Mouse (Mus musculus) telencephalon, adult 2 months (tissue): Measurements from ENCODE around the gene Calm5.
"Not testable (repeated sequence)": the region's sequence is repeated elsewhere in the genome, so short reads cannot be mapped to it uniquely, and the experiment has no call there.

Source experiments
- DNase-seq: peaks from one replicate; pipeline ENCODE4 v3.0.0-alpha.2; 2011; ENCODE audit warnings: low read depth, low spot score

Gene Calm5

DNA sequence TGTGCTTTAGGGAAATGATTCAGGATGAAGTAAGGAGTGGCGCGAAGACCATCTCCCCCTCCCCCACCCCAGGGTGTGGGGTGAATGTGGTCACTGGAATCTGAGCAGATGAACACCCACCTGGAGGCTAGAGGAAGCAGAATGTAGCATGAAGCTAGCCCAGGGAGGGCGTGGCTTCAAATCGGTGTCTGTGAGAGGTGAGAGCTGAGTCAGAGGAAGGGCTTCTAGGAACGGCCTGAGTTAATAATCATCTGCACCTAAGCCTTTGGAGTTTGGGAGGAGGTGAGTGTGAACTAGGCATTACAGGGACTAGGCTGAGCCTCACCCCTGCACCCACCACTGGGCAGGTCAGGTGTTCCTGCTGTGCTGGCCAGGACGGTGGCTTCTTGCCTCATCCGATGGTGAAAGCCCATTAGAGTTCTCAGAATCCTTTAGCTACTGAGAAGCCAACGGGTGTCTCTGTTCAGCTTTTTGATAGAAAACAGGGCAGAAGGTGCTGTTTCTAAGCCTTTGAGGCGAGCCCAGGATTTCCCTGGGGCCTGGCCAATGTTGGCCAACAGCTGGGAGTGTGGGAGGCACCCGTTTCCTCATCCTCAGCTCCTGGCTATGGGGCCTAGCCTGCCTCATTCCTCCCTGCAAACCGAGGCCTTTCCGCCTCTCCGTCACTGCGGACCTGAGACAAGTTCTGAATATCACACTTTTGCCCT, 11.8 kb downstream of the Calm5 start:
- no peak for DNase-seq

DNA sequence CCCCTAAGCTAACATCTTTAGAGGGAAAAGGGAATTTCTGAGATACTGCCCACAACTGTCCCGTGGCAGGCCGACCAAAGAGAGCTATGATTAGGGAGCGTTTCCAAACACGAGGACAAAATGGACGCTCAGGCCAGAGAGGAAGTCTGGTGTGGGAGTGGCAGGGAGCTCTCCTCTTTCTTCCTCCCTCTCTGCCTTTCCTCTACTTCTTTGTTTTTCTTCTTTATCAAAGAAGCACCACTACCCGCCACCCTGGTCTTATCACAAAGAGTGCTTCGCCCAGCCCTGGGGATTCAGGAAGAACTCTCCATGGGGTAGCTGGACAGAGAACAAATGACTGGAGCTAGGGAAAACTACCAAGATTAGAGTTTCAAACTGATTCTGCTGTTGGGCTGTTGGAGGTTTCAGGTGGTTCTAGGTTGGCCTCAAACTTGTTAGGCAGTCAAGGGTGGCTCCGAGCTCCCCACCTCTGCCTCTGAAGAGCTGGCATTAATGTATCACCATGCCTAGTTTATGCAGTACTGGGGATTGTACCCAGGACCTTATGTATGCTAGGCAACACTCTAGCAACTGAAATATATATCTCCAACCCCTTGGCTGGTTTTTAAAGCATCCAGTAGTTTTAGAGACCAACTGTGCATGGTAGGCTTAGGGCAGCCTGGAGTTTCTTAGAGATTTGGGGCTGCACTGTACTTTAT, 12.5 kb downstream of the Calm5 start:
- DNase-seq = no peak

DNA sequence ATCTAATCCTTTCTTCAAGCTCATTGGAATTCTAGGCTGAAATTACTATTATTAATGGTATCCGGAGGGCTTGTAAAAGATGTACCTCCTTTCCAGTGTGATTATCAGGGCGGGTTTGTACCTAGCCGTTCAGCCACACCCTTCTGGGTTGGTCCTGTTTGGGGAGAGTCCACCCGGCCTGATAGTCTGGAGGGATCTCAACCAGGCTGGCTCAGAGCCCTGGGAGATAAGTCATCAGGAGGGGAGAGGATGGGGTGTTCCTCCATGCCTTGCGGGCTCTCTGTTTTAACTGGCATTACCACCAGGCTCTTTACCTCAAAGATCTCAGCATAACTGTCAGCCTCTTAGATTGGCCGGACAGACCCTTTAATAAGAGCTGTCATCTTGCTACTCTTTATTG, 13.2 kb downstream of the Calm5 start:
- no peak for DNase-seq

DNA sequence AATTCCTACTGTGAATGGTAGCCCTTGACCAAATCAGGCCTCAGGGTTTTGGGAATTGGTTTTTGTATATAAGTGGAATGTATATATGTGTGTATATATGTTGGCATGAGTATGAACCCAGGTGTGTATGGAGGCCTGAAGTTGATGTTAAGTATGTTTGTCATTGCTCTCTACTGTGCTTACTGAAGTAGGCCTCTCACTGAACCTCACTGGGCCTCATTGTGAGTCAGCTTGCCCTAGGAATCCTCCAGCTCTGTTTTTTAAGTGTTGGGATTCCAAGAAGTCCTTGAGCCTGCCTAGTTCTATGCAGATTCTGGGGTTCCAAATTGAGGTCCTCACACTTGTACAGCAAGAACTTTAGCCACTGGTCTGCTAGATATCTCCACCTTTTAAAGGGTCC, 15.9 kb downstream of the Calm5 start:
- DNase-seq = no peak

DNA sequence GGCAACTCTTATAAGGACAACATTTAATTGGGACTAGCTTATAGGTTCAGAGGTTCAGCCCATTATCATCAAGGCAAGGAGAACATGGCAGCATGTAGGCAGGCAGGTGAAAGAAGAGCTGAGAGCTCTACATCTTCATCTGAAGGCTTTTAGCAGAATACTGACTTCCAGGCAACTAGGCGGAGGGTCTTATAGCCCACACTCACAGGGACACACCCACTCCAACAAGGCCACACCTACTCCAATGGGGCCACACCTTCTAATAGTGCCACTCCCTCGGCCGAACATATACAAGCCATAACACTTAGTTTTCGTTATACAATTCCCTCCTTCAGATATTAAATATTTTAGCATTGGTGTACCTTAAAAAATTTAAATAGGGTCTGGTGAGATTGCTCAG, 18.9 kb downstream of the Calm5 start:
- DNase-seq = no peak

DNA sequence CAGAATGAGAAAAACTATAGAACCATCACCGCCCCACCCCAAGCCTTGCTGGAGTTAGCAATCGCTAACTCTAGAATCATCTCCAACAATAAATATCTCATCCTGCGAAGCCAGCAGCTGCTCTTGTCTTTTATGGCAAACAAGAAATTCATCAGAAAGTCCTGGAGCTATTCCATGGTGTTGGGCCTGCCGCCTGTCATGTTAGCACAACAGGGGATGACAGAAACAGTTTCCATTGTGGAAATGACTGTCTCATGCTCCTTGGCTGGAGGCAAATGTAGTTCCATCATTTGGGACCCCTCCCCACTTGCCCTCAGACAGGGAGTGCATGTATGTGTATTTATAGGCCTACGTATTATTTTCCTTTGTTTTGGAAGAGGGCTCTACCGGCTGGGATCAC, 22.5 kb downstream of the Calm5 start:
- no peak for DNase-seq

DNA sequence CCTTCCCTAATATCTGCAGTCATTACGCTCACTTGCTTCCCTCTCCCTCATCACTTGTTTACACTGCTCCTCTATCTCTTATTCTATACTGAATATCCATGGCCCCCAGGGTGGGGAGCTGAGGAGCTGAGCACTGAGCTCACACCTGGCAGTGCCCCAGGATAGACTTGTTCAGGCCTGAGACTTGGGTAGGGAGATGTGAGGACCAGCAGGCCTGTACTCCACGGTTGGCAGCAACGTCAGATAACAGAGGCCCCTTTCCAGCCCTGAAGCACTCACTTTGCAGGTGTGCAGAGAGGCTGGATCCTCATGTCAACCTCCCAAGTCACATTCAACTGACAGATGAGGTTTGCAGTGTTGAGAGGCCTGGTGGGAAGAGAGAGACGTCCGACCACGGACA, 23.2 kb downstream of the Calm5 start:
- no peak for DNase-seq

DNA sequence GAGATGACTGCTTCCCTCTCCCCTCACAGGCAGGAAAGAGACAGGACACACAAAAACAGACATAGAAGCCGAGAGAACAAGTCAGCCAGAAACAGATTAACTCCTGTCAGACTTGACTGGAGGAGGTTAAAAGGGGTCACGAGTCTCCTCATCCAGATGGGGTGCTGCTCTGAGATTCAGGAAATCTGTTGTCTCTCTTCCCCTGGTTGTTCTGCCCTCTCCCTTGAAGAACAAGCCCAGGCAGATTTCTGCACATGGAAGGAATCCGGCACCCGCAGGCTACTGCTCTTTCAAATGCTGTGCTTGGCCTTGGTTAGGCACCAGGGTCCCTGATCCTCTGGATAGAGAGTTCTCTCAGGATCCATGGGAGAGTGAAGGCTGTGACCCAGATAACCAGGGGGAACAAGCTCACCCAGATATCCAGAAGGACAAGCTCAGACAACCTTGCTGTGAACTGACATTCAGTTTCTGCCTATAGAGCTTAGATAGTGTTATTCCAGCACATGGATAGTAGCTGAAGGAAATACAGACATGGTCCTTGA, 23.8 kb downstream of the Calm5 start:
- no peak for DNase-seq

DNA sequence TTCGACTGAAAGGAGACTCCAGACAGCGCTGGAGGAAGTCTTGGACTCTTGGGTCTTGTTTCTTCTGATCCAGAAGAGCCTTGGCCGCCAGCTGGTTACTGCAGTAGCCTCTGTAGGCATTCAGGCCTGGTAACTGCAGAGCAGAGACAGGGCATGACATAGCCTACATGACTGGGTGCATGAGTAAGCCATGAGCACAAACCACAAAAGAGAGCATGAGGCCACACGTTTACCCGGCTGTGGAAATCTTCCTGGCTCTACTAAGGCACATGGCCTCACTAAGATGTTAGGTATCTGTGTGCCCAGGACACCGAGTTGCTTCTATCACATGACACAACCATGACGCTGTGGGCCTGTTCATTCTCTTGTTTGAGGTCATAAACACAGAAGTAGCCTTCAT, 32.7 kb downstream of the Calm5 start:
- DNase-seq = no peak

DNA sequence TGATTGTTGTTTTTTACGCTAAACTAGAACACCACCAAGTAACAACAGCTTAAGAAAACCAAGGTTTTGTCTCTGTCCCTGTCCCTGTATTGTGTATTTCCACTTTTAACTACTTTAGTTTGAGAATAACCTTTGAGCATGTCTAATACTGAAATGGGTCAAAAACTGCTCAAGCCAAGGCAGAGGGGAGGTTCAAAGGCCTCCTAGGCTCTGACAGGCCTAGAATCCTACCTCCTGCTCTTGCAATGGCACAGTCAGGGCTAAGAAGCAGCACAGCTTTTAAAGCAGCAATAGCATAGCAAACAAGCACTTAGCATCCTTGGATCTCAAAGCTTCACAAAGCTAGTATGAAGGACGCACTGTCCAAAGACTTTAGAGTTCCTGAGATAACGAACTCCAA, 35.1 kb downstream of the Calm5 start:
- no peak for DNase-seq

DNA sequence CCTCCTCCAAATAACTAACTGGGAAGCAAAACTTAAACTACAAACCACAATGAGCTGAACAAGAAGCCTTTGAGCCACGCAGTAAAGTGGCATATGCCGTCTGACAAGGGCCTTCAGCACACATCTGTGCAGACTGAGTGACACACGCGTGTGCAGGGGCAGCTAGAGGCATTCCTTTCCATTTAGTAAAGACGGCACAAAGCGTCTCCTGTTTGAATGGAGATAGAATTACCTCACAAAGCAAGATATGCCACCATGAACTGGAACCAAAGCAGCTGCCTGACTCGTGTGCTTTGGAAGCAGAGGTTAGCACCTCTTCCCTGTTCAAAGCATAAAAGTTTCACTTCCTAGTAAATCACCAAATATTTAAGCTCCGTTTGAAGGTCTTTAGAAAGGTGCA, 36.1 kb downstream of the Calm5 start:
- DNase-seq = no peak

DNA sequence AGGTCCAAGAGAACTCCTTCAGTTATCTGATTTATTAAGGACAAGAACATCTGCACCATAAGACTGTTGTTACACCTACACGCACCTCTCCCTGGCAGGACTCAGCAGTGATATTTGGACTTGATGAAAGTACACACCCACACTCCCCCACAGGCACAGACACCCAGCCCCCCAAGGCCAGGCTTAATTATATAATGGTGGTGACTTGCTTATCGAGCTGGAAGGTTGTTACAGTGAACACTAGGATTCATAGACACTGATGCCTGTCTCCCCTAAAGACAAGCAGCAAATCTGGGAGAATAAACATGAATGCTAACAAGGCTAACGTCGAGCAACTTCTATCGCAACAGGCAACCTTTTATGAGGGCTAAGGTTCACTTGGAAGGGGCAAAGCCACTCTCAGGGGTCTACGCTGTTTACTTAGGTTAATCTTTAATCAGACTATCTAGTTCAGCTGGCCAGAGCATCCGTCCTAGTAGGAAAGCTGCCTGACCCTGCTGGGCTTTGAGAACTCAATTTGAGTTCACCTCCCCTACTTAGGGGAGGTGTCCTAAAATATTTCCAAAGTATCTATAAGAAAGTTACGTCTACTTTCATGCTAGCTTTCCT, 37.6 kb downstream of the Calm5 start:
- DNase-seq = no peak

DNA sequence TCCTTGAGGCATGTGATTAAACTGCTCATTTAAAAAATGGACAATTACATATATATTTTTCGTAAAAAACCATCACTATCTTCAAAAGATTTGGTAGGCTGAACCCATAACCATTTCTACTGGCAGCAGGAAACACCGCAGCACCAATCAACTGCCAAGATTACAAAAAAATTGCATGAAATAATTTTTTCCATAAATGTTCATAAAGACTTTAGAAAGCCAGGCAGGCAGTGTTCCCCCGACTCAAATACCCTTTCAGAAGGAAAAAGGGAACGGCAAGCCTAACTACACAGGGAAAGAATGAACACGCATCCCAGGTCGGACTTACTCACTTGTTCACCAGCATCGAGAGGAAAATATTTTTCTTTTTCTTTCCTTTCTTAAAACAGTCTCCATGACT, 38.6 kb downstream of the Calm5 start:
- DNase-seq = no peak

DNA sequence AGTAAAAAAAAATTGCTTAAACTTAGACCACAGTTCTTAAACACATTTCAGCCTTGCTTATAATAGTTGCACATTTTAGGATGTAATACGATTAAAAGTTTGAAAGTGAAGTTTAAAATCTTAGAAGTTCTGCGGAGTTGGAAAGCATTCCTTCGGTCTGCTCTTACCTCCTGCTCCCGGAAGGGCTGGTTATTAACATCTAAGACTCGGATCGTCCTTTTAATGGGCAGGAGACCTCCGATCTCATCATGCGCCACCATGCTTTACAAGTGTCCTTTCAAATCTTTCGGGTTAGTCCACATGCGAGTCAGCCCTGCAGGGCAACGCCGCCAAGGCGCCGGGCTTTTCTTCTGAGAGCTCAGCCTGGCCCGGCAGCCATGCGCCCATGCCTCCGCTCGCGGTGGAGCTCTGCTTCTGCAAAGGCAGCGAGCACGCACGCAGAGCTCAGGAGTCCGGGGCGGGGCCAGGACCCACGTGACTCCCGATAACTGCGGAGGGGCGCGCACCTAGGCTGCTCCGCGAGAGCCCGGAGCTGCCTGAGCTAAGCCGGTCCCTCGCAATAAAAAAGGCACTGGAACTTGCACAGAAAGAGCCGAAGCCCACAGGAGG, 39.3 kb downstream of the Calm5 start:
- DNase-seq = peak; percentile 66

DNA sequence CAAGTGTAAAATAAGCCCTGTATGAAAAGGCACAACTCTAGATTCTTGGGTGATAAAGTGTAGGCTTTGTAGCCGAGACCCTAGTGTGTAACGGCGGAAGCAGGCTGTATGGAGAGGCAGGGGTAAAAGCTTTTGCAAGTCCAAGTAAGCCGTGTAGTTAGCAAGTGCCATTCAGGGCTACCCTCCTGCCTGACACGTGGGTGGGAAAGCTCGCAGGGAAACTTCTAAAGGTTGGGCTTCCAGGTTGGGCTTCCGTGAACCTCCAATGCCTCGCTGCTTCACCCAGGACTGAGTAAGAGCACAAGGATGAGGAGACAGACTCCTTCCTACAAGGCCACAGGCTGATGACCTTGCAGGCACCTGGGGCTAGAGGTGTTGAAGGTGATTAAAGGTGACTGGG, 40.6 kb downstream of the Calm5 start:
- no peak for DNase-seq

DNA sequence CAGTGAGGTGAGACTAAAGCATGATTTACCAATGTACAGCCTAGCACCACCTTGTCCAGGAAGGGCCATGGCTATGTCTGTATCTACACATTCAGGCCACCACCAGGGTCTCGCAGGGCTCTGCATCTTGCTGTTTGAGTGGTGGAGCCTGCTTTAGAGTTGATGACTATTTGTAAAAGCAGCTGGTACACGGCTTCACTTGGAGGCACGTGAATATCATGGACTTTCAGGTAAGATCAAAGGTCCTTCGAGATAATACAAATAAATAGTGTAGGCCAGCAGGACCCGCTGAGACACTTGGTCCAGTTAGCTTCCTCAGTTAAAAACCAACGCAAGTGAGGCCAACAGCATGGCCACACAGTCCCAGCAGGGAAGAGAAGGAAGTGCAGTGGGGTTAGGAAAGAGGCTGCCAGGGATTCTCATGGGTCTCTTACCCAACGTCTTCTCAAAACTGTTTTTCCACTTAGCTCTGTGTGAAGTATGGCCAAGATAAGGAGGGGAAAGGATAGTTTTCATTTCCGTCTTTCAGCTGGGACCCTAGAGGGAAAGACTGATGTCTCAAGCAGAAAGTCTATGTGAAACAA, 41.5 kb downstream of the Calm5 start:
- no peak for DNase-seq

DNA sequence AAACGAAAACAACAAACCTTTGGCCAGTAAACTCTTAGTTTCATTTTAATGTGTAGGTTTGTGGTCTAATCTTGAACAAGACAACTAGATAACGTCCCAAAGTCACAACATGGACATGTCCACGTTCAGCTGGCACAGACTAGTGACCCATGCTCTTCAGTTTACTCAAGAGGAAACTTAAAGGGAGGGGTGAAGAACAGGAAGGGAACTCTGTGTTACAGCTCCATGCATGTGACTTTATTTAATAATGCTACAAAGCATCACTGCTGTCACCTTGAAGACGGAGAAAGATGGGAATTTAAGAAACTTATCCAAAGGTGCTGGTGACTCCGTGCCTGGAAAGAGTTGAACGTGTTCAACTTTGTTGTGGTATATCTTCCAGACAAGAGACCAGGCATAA, 42.1 kb downstream of the Calm5 start:
- DNase-seq = no peak

DNA sequence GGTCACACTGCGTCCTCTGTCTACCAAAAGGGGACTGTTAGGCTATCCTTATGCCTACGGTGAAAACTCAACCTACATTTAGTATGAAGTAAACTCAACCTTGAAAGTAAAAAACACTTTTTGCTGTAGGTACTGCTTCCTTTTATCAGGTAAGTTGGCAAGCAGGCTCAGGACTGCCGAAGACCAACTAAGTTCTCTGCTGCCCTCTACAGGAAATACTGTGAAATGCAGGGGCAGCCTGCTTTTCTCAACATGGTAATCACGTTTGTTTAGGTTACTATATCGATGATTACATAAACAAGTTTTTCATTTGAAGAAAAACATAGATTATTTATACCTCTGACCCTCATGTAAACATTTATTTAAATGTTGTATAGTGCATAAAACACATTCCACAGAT, 42.9 kb downstream of the Calm5 start:
- DNase-seq = no peak

DNA sequence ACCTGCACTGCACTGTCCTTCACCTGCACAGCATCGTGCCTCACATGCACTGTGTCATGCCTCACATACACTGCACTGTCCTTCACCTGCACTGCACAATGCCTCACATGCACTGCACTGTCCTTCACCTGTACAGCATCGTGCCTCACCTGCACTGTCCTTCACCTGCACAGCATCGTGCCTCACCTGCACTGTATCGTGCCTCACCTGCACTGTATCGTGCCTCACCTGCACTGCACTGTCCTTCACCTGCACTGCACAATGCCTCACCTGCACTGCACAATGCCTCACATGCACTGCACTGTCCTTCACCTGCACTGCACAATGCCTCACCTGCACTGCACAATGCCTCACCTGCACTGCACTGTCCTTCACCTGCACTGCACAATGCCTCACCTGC, 44.2 kb downstream of the Calm5 start:
- not testable (repeated sequence) for DNase-seq

DNA sequence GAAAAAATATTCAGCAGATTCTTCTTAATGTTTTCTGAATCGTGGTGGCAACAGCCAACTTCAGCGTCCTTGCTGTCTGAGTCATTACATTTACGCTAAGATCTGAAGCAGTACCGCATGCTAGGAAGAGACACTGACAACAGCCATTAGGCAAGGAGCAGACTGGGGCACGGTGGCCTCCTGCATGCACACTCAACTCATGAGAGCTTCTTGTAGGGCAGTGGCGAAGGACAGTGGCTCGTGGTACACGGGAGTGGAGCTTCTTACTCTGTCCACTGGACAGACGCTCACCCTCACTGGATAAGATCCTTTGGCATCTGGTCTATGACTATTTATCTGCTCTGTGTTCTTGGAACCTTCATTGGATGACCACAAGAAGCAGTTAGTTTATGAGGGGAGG, 45.3 kb downstream of the Calm5 start:
- DNase-seq = no peak
